In genomic region chr2:104323773-104324172, GRCm38 (mm10) we compare ENCODE assay signal across 24 mouse cellular contexts.
DNase-seq lines count a peak whose midpoint lies in the region; ATAC-seq and TF ChIP-seq lines count a peak whose summit lies in the region.
"Had no signal": no experiment of that assay in that cellular context is flagged by ENCODE, and none has a peak within 500 bp of the region (broad histone marks: within the 10 kb centered on the region; RNA-seq: fewer than 3 reads in every experiment).

No protein-coding gene starts in this region.

- H3K4me2 ChIP-seq in kidney, embryonic 14.5 days (replicated peaks; ENCODE audit: low read depth, low read length) = no peak overlapping the region
- no peak overlapping the region for H3K4me2 ChIP-seq in kidney, postnatal 0 days (ENCODE audit: low read length)
- H3K4me2 ChIP-seq: embryonic facial prominence, embryonic 13.5 days; embryonic facial prominence, embryonic 15.5 days; forebrain, embryonic 12.5 days had no signal

- H3K27ac ChIP-seq in kidney, embryonic 14.5 days (ENCODE audit: low read depth, low read length) = no peak overlapping the region
- no peak overlapping the region for H3K27ac ChIP-seq in kidney, postnatal 0 days
- peak overlapping the region; percentile 81 for H3K27ac ChIP-seq in left cerebral cortex, adult 2 months
- H3K27ac ChIP-seq in cortical plate, adult 2 months (ENCODE audit: insufficient read depth, low read length) = peak overlapping the region; percentile 69
- H3K27ac ChIP-seq: embryonic facial prominence, embryonic 13.5 days; embryonic facial prominence, embryonic 15.5 days; forebrain, embryonic 10.5 days; forebrain, embryonic 12.5 days had no signal

- H3K4me3 ChIP-seq in kidney, embryonic 14.5 days (ENCODE audit: low read length) = no peak overlapping the region
- H3K4me3 ChIP-seq in kidney, postnatal 0 days (replicated peaks; ENCODE audit: low read depth, low read length) = no peak overlapping the region
- H3K4me3 ChIP-seq in left cerebral cortex, adult 2 months = no peak overlapping the region
- H3K4me3 ChIP-seq in cortical plate, adult 2 months (ENCODE audit: insufficient read depth, low read length) = no peak overlapping the region
- H3K4me3 ChIP-seq: embryonic facial prominence, embryonic 13.5 days; embryonic facial prominence, embryonic 15.5 days; erythroblast, embryonic 14.5 days; forebrain, embryonic 10.5 days; forebrain, embryonic 12.5 days had no signal

- H3K36me3 ChIP-seq in kidney, embryonic 14.5 days (ENCODE audit: control insufficient read depth, insufficient read depth, low read length) = no peaks in the 10 kb centered on the region
- H3K36me3 ChIP-seq in kidney, postnatal 0 days (ENCODE audit: insufficient read depth, low read length) = no peaks in the 10 kb centered on the region
- H3K36me3 ChIP-seq: embryonic facial prominence, embryonic 13.5 days; embryonic facial prominence, embryonic 15.5 days; forebrain, embryonic 10.5 days; forebrain, embryonic 12.5 days had no signal

- no peaks in the 10 kb centered on the region for H3K9me3 ChIP-seq in kidney, embryonic 14.5 days (ENCODE audit: control insufficient read depth, low read length)
- no peaks in the 10 kb centered on the region for H3K9me3 ChIP-seq in kidney, postnatal 0 days (replicated peaks; ENCODE audit: low read length)
- H3K9me3 ChIP-seq: embryonic facial prominence, embryonic 13.5 days; embryonic facial prominence, embryonic 15.5 days; forebrain, embryonic 10.5 days; forebrain, embryonic 12.5 days had no signal

- DNase-seq in kidney, postnatal 10 days = no peak
- peak; percentile 50 for DNase-seq in kidney, postnatal 0 days (ENCODE audit: low spot score)
- DNase-seq in kidney, adult 9 months = no peak
- DNase-seq in left cerebral cortex, adult 2 months (ENCODE audit: extremely low spot score in 1 of 2, low spot score in 2 of 2) = no peak
- no peak for DNase-seq in left cerebral cortex, adult 18-20 months (ENCODE audit: low spot score in 2 of 2)
- no peak for DNase-seq in cerebellum, adult 11-12 months
- DNase-seq: adrenal gland, adult 2 months; adrenal gland, postnatal 10 days; adrenal gland, postnatal 25 days; cerebellum, adult 11 months; cerebellum, adult 2 months; cerebellum, adult 9-10 months; cerebellum, postnatal 10 days; cerebellum, postnatal 25 days; embryo, embryonic 11 days had no signal

- TF ChIP-seq POLR2A in cortical plate, adult 2 months (IDR thresholded peaks at IDR 0.05; ENCODE audit: extremely low read depth, insufficient read depth, low read length) = no peak

- H3K4me1 ChIP-seq in kidney, embryonic 14.5 days (ENCODE audit: control insufficient read depth, insufficient read depth, low read length) = peaks cover 10% of the 10 kb centered on the region; the same call in 1 of the 2 replicates
- no peaks in the 10 kb centered on the region for H3K4me1 ChIP-seq in kidney, postnatal 0 days (replicated peaks; ENCODE audit: insufficient read depth, low read length)
- H3K4me1 ChIP-seq in cortical plate, adult 2 months (ENCODE audit: control insufficient read depth, insufficient read depth, low read length) = peaks cover 32% of the 10 kb centered on the region
- H3K4me1 ChIP-seq: embryonic facial prominence, embryonic 15.5 days had no signal

- ATAC-seq in kidney, embryonic 14.5 days (ENCODE audit: low FRiP score, low TSS enrichment) = peak; percentile 67
- ATAC-seq in kidney, postnatal 0 days (replicated peaks; ENCODE audit: low FRiP score, low read depth) = no peak
- ATAC-seq: forebrain, embryonic 14.5 days; forebrain, embryonic 16.5 days had no signal

- H3K27me3 ChIP-seq in kidney, embryonic 14.5 days (ENCODE audit: control insufficient read depth, insufficient read depth, low read length) = no peaks in the 10 kb centered on the region
- no peaks in the 10 kb centered on the region for H3K27me3 ChIP-seq in kidney, postnatal 0 days (ENCODE audit: insufficient read depth, low read length)
- H3K27me3 ChIP-seq: embryonic facial prominence, embryonic 13.5 days; embryonic facial prominence, embryonic 15.5 days; forebrain, embryonic 12.5 days had no signal

- TF ChIP-seq CTCF in kidney, postnatal 0 days (IDR thresholded peaks at IDR 0.05; ENCODE audit: low read depth) = no peak
- no peak for TF ChIP-seq CTCF in left cerebral cortex, adult 2 months (IDR thresholded peaks at IDR 0.05)
- TF ChIP-seq CTCF in cortical plate, adult 2 months (IDR thresholded peaks at IDR 0.05; ENCODE audit: extremely low read depth, insufficient read depth, low read length) = no peak

- 18% methylated on average over 6 of the region's 6 CpGs for WGBS in kidney, embryonic 14.5 days
- WGBS in kidney, postnatal 0 days = 29% methylated on average over 6 of the region's 6 CpGs

- intact Hi-C loops in left cerebral cortex, adult 2 months (cut with DNase I) = loop anchor here (5.0 kb wide), 2 partner anchors 89 to 96 kb away; partner anchors contain the start of gene D430041D05Rik

- H3K9ac ChIP-seq in kidney, embryonic 14.5 days (ENCODE audit: low read depth, low read length) = no peak overlapping the region
- no peak overlapping the region for H3K9ac ChIP-seq in kidney, postnatal 0 days (ENCODE audit: low read depth, low read length)
- H3K9ac ChIP-seq: embryonic facial prominence, embryonic 13.5 days; embryonic facial prominence, embryonic 15.5 days; forebrain, embryonic 12.5 days had no signal

Comparison
In these comparisons a context has a peak if more than half of its experiments do, and no peak if none do; other contexts are left out.
1. H3K27ac ChIP-seq: peak in left cerebral cortex, adult 2 months (single experiment) and cortical plate, adult 2 months (single experiment); none in kidney, embryonic 14.5 days (single experiment) and kidney, postnatal 0 days (single experiment).